Mouse (Mus musculus) E14TG2a.4 (cell line): Measurements from ENCODE around the gene 6430628N08Rik.

Experiments
- CTCF ChIP-seq: conservative IDR thresholded peaks from 2 replicates; pipeline ENCODE4 v1.5.1; 2014; ENCODE audit warnings: low read length
- NANOG ChIP-seq: IDR thresholded peaks from 2 replicates; pipeline ENCODE4 v1.6.1; 2014; ENCODE audit warnings: borderline replicate concordance, low read length, mixed read lengths
- POU5F1 ChIP-seq: IDR thresholded peaks from 2 replicates; pipeline ENCODE4 v1.6.1; 2014; ENCODE audit warnings: low read length, borderline replicate concordance

GRCm38 (mm10) chr4:115846656-115847055 lies 43.8 kb upstream of the 6430628N08Rik start:
- TF ChIP-seq CTCF (no peak), NANOG (no peak), POU5F1 (no peak)
